Mouse (Mus musculus) midbrain, embryonic 16.5 days (tissue): Measurements from ENCODE around the gene Ccdc103. TPM values are rescaled to one million over a fixed set of nuclear protein-coding genes. Genes with fewer than 3 reads are reported as not detected.
A peak's percentile ranks its signal among the peaks of the same experiment; 100 is the strongest.

ENCODE experiments used
- ATAC-seq: fragments of 200-750 bp; cut with Nextera tagmentation; 2 replicates; pipeline ENCODE4 v1.8.0; 2017; ENCODE audit warnings: moderate TSS enrichment
- H3K27ac ChIP-seq: fragments of 300-500 bp; sonication (generic); 2 replicates; pipeline ENCODE4 v1.5.1; 2014; ENCODE audit warnings: mild to moderate bottlenecking, low read length, mixed read lengths
- H3K27me3 ChIP-seq: fragments of 300-500 bp; sonication (generic); 2 replicates; pipeline ENCODE4 v1.6.1; 2014; ENCODE audit warnings: low read depth, low read length, mixed read lengths; ENCODE audit not compliant: control insufficient read depth, insufficient read depth
- H3K36me3 ChIP-seq: fragments of 300-500 bp; sonication (generic); 2 replicates; pipeline ENCODE4 v1.6.1; 2014; ENCODE audit warnings: mild to moderate bottlenecking, low read length, moderate library complexity, mixed read lengths; ENCODE audit not compliant: control insufficient read depth, insufficient read depth
- H3K4me1 ChIP-seq: fragments of 300-500 bp; sonication (generic); 2 replicates; pipeline ENCODE4 v1.6.1; 2014; ENCODE audit warnings: mild to moderate bottlenecking, low read length, mixed read lengths; ENCODE audit not compliant: control insufficient read depth, insufficient read depth
- H3K4me2 ChIP-seq: fragments of 300-500 bp; sonication (generic); 2 replicates; pipeline ENCODE4 v1.6.1; 2014; ENCODE audit warnings: mild to moderate bottlenecking, low read length, mixed read lengths
- H3K4me3 ChIP-seq: fragments of 300-500 bp; sonication (generic); 2 replicates; pipeline ENCODE4 v1.5.1; 2014; ENCODE audit warnings: low read depth, mild to moderate bottlenecking, low read length, moderate library complexity, mixed read lengths
- H3K9ac ChIP-seq: fragments of 300-500 bp; sonication (generic); 2 replicates; pipeline ENCODE4 v1.6.1; 2014; ENCODE audit warnings: low read depth, low read length, mixed read lengths
- H3K9me3 ChIP-seq: fragments of 300-500 bp; sonication (generic); replicated peaks from 2 replicates; pipeline ENCODE4 v1.6.1; 2014; ENCODE audit warnings: mild to moderate bottlenecking, low read length, mixed read lengths; ENCODE audit not compliant: control insufficient read depth, poor library complexity, severe bottlenecking
- WGBS: fragments of 180-500 bp; shearing (Covaris S2); extraction: QIAGEN DNeasy Blood & Tissue Kit; methylation state at CpG from one replicate; pipeline ENCODE4 v1.1.7; 2014; 5-methylcytosine and 5-hydroxymethylcytosine counted together
- polyA plus RNA-seq: library from polyadenylated mRNA; unstranded; fragments of >200 nt; fragmentation: Nextera tagmentation; extraction: Ambion mirVana; gene quantifications from 2 replicates; pipeline ENCODE4 v1.2.1, GENCODE M21; 2015

The Ccdc103 gene
- polyA plus RNA-seq: 2.3 TPM in 2 replicates

GRCm38 (mm10) chr11:102880585-102881313, at the start of gene Ccdc103, which contains the start of gene Eftud2:
Gene Ccdc103 (plus strand): TSS chr11:102881204.
Gene Eftud2 (minus strand): TSS chr11:102880985.
- Histone ChIP-seq H3K36me3 (peaks cover 4% of the 10 kb centered on the region), H3K27me3 (no peaks in the 10 kb centered on the region; the same call in 1 of the 2 replicates), H3K4me1 (peaks cover 15% of the 10 kb centered on the region), H3K4me2 (peak within 1 kb of the TSS; percentile 87), H3K9ac (peak within 1 kb of the TSS; percentile 67), H3K27ac (peak within 1 kb of the TSS; percentile 91), H3K4me3 (peak within 1 kb of the TSS; percentile 66), H3K9me3 (no peaks in the 10 kb centered on the region)
- peak; percentile 92 for ATAC-seq
- under 1% methylated on average over 56 of the region's 62 CpGs for WGBS

- 67% methylated on average over 18 of the region's 18 CpGs for WGBS
- H3K4me3 ChIP-seq: no peak overlapping the region
- peaks cover 7% of the 10 kb centered on the region for H3K36me3 ChIP-seq
- H3K9me3 ChIP-seq: no peaks in the 10 kb centered on the region
- H3K9ac ChIP-seq: no peak overlapping the region
- H3K4me2 ChIP-seq: no peak overlapping the region
- H3K27ac ChIP-seq: no peak overlapping the region
- ATAC-seq: no peak
- no peaks in the 10 kb centered on the region for H3K4me1 ChIP-seq
- H3K27me3 ChIP-seq: no peaks in the 10 kb centered on the region
Measured at GRCm38 (mm10) chr11:102832700-102833297, 48.2 kb upstream of the Ccdc103 start.

- no peaks in the 10 kb centered on the region for H3K9me3 ChIP-seq
- H3K4me3 ChIP-seq: no peak overlapping the region
- H3K4me1 ChIP-seq: no peaks in the 10 kb centered on the region
- WGBS: 80% methylated on average over 10 of the region's 10 CpGs
- peaks cover 20% of the 10 kb centered on the region for H3K36me3 ChIP-seq
- no peak overlapping the region for H3K27ac ChIP-seq
- H3K4me2 ChIP-seq: no peak overlapping the region
- no peaks in the 10 kb centered on the region for H3K27me3 ChIP-seq
- ATAC-seq: no peak
- H3K9ac ChIP-seq: no peak overlapping the region
Measured at GRCm38 (mm10) chr11:102834219-102834618, 46.8 kb upstream of the Ccdc103 start.

- whole genome bisulfite sequencing: 67% methylated on average over 4 of the region's 4 CpGs
- no peaks in the 10 kb centered on the region for H3K4me1 ChIP-seq
- no peaks in the 10 kb centered on the region for H3K9me3 ChIP-seq
- H3K4me2 ChIP-seq: no peak within 1 kb of the TSS
- H3K27me3 ChIP-seq: no peaks in the 10 kb centered on the region
- no peak within 1 kb of the TSS for H3K27ac ChIP-seq
- no peak within 1 kb of the TSS for H3K9ac ChIP-seq
- H3K4me3 ChIP-seq: no peak within 1 kb of the TSS
- ATAC-seq: no peak
- H3K36me3 ChIP-seq: peaks cover 33% of the 10 kb centered on the region
Measured at GRCm38 (mm10) chr11:102835549-102835948, 45.5 kb upstream of the Ccdc103 start, which contains the start of gene Higd1b. Gene Higd1b (plus strand): TSS chr11:102835849.

GRCm38 (mm10) chr11:102836146-102836545, 44.9 kb upstream of the Ccdc103 start:
- ATAC-seq: no peak
- Histone ChIP-seq H3K27me3 (no peaks in the 10 kb centered on the region), H3K27ac (no peak overlapping the region), H3K4me2 (no peak overlapping the region), H3K4me1 (no peaks in the 10 kb centered on the region), H3K4me3 (no peak overlapping the region), H3K9me3 (no peaks in the 10 kb centered on the region), H3K9ac (no peak overlapping the region), H3K36me3 (peaks cover 37% of the 10 kb centered on the region)
- 92% methylated on average over 9 of the region's 9 CpGs for WGBS

- Histone ChIP-seq H3K27me3 (no peaks in the 10 kb centered on the region), H3K4me3 (no peak overlapping the region), H3K9me3 (no peaks in the 10 kb centered on the region), H3K9ac (no peak overlapping the region), H3K4me2 (no peak overlapping the region), H3K27ac (no peak overlapping the region), H3K4me1 (no peaks in the 10 kb centered on the region), H3K36me3 (peaks cover 45% of the 10 kb centered on the region)
- no peak for ATAC-seq
- WGBS: 91% methylated on average over 1 of the region's 1 CpGs
Measured at GRCm38 (mm10) chr11:102837385-102837784, 43.6 kb upstream of the Ccdc103 start.

- Histone ChIP-seq H3K9me3 (no peaks in the 10 kb centered on the region), H3K27ac (no peak overlapping the region), H3K9ac (no peak overlapping the region), H3K36me3 (peaks cover 53% of the 10 kb centered on the region), H3K4me3 (no peak overlapping the region), H3K27me3 (no peaks in the 10 kb centered on the region), H3K4me2 (no peak overlapping the region), H3K4me1 (no peaks in the 10 kb centered on the region)
- 98% methylated on average over 2 of the region's 2 CpGs for WGBS
- ATAC-seq: no peak
Measured at GRCm38 (mm10) chr11:102838126-102838525, 42.9 kb upstream of the Ccdc103 start.

- no peak overlapping the region for H3K27ac ChIP-seq
Measured at GRCm38 (mm10) chr11:102838616-102839150, 42.3 kb upstream of the Ccdc103 start.

GRCm38 (mm10) chr11:102845926-102846325, 35.1 kb upstream of the Ccdc103 start:
- Histone ChIP-seq H3K9me3 (no peaks in the 10 kb centered on the region), H3K27ac (no peak overlapping the region), H3K27me3 (no peaks in the 10 kb centered on the region), H3K36me3 (peaks cover 88% of the 10 kb centered on the region), H3K4me3 (no peak overlapping the region), H3K4me2 (no peak overlapping the region), H3K4me1 (no peaks in the 10 kb centered on the region), H3K9ac (no peak overlapping the region)
- 95% methylated on average over 10 of the region's 10 CpGs for WGBS
- ATAC-seq: no peak

More at GRCm38 (mm10) chr11:102838616-102839150, 42.3 kb upstream of the Ccdc103 start:
- Histone ChIP-seq H3K4me3 (no peak overlapping the region), H3K4me1 (no peaks in the 10 kb centered on the region), H3K27me3 (no peaks in the 10 kb centered on the region), H3K4me2 (no peak overlapping the region), H3K36me3 (peaks cover 58% of the 10 kb centered on the region), H3K9me3 (no peaks in the 10 kb centered on the region), H3K9ac (no peak overlapping the region)
- 90% methylated on average over 9 of the region's 9 CpGs for WGBS
- ATAC-seq: no peak
